Mouse (Mus musculus) myocyte (in vitro differentiated cells): ENCODE data around the gene Stox2.

Source experiments
- CEBPB ChIP-seq: IDR thresholded peaks from 2 replicates; pipeline ENCODE4 v1.6.1; 2011; ENCODE audit warnings: mild to moderate bottlenecking, moderate library complexity; ENCODE audit not compliant: poor library complexity, insufficient read depth, severe bottlenecking
- E2F4 ChIP-seq: IDR thresholded peaks from one replicate; pipeline ENCODE4 v1.6.1; 2011; ENCODE audit warnings: mild to moderate bottlenecking, control low read depth, moderate library complexity; ENCODE audit not compliant: insufficient read depth
- MAX ChIP-seq: IDR thresholded peaks from one replicate; pipeline ENCODE4 v1.6.1; 2011; ENCODE audit warnings: low read depth, mild to moderate bottlenecking, control low read depth
- MYOD1 ChIP-seq, 3 experiments: IDR thresholded peaks; one replicate each; pipeline ENCODE4 v1.6.1; 2011; ENCODE audit warnings: control low read depth in 2 of 3, low read depth in 2 of 3, mild to moderate bottlenecking in 2 of 3, moderate library complexity in 1 of 3; ENCODE audit not compliant: insufficient read length in 2 of 3, control insufficient read depth in 1 of 3
- MYOG ChIP-seq, 3 experiments: IDR thresholded peaks; one replicate each; pipeline ENCODE4 v1.6.1; 2011; ENCODE audit warnings: control low read depth in 2 of 3, low read depth in 2 of 3, mild to moderate bottlenecking in 2 of 3; ENCODE audit not compliant: insufficient read length in 2 of 3, control insufficient read depth in 1 of 3, insufficient read depth in 1 of 3
- POLR2A ChIP-seq: IDR thresholded peaks from one replicate; pipeline ENCODE4 v1.6.1; 2011; ENCODE audit warnings: low read depth, mild to moderate bottlenecking, control low read depth, moderate library complexity; ENCODE audit not compliant: insufficient read length
- POLR2AphosphoS2 ChIP-seq: IDR thresholded peaks from one replicate; pipeline ENCODE4 v1.6.1; 2011; ENCODE audit warnings: low read depth, control low read depth; ENCODE audit not compliant: insufficient read length
- TCF12 ChIP-seq: IDR thresholded peaks from one replicate; pipeline ENCODE4 v1.6.1; 2011; ENCODE audit warnings: mild to moderate bottlenecking, control low read depth; ENCODE audit not compliant: poor library complexity, insufficient read depth, severe bottlenecking
- USF1 ChIP-seq: IDR thresholded peaks from one replicate; pipeline ENCODE4 v1.6.1; 2011; ENCODE audit warnings: low read depth, mild to moderate bottlenecking, control low read depth, moderate library complexity

- TF ChIP-seq POLR2A (no peak), USF1 (no peak), POLR2AphosphoS2 (no peak), TCF12 (no peak), MAX (no peak), MYOG (IDR thresholded peaks at IDR 0.05; ENCODE audit: control insufficient read depth in 1 of 3, insufficient read depth in 1 of 3, insufficient read length in 2 of 3, low read depth in 2 of 3) (no peak), MYOD1 (IDR thresholded peaks at IDR 0.05; ENCODE audit: control insufficient read depth in 1 of 3, insufficient read length in 2 of 3, low read depth in 2 of 3) (no peak), E2F4 (no peak), CEBPB (no peak)
Measured at GRCm38 (mm10) chr8:47411994-47412695, 34.0 kb downstream of the Stox2 start.
